Mouse (Mus musculus): ENCODE measurements around the gene Steap4.

DNA sequence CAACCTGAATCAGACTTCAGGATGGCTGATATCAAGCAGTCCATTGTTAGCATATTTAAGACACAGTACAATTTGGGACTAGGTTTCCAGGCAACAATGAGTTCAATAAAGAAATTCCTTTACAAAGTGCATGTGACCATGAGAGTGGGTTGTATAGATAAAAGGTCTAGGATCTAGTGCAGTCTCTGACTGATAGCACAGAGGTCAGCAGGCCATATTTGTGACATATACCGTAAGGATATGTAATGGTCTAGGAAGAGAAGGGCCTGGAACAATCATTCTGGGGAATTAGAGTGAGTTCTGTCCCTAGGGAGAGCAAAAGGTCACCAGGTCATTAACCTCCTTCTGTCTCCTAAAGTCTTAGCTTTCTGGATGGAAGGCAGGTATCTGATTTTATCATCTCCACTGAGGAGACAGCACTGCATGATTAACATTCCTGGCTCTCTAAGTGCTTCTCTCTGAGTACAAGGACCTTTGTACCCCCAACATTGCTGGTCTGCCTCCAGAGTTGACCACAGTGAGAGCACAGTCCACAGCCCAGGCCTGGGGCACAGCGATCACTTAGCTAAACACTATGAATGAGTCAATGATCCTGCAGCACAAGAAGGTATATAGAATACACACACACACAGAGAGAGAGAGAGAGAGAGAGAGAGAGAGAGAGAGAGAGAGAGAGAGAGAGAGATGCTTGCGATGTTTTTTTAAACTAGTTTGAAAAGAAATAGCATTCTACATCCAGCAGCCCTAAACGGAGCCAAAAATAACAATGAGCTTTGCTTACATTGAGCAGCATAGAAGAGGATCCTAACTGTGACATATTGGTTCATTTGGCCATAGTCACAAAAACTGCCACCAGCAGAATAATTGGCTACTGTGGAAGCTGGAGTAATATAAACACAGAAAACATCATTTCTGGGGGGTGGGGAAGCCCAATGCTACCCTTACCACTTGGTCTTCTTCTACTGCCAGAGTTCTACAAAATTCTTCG, 27.7 kb upstream of the Steap4 start:
- TF ChIP-seq POLR2A (IDR thresholded peaks at IDR 0.05; ENCODE audit: insufficient read depth, low read depth, low read length) = no peak
- TF ChIP-seq CTCF (IDR thresholded peaks at IDR 0.05; ENCODE audit: insufficient read depth, low read depth, low read length) = no peak

Measured in olfactory bulb, adult 2 months (tissue).